Mouse (Mus musculus) adrenal gland, postnatal 10 days (tissue): ENCODE results near the gene Tbx2. TPM values are rescaled to one million over a fixed set of nuclear protein-coding genes. Genes with fewer than 3 reads are reported as not detected.

ENCODE experiments used
- DNase-seq: peaks from one replicate; pipeline ENCODE4 v3.0.0; 2021; ENCODE audit warnings: mixed read lengths
- total RNA-seq, 2 experiments: library from RNA; stranded (reverse); gene quantifications; 2 replicates each; pipeline ENCODE4 v1.2.3; 2021

Tbx2 gene
- total RNA-seq, 2 experiments from 2014 or later = 27.5 to 31.5 TPM

DNA sequence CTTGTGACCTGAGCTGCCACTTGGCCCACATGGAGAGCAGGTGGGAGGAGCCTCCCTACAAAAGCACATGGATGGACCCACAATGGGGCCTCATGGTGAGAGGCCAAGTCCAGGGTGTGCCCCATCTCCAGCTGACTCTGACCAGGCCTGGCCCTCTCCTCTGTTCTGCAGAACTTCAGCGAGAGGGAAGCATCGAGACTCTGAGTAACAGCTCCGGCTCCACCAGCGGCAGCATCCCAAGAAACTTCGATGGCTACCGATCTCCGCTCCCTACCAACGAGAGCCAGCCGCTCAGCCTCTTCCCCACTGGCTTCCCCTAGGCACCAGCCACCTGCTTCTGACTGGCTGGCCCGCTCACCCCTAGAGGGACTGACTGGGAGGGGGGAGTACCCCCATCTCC is 7.3 kb upstream of the Tbx2 start:
- DNase-seq = no peak

- peak; percentile 37 for DNase-seq
Observed at GRCm38 (mm10) chr11:85825823-85826222, 6.5 kb upstream of the Tbx2 start.

DNA sequence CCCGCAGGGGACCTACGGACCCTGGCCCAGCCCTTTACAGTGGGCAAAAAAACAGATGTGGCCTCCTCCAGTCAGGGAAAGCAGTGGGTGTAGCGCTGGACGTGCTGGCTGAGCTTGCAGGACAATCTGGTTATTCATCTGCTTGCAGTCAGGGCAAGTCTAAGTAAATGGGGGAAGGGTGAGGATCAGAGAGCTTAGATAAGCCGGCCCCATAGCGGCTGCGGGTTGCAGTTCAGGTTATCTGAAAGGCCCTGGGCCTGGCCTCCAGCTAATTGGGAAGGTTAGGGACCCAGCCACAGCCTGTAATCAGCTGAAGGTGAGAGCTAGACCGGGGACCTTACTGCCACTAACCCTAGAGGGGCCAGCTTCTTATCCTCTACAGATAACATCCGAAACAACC is 5.0 kb upstream of the Tbx2 start:
- peak; percentile 46 for DNase-seq

- DNase-seq = no peak
Observed at GRCm38 (mm10) chr11:85828691-85829519, 3.4 kb upstream of the Tbx2 start.

GRCm38 (mm10) chr11:85829520-85830440 is 2.6 kb upstream of the Tbx2 start:
- DNase-seq = peak; percentile 54

DNA sequence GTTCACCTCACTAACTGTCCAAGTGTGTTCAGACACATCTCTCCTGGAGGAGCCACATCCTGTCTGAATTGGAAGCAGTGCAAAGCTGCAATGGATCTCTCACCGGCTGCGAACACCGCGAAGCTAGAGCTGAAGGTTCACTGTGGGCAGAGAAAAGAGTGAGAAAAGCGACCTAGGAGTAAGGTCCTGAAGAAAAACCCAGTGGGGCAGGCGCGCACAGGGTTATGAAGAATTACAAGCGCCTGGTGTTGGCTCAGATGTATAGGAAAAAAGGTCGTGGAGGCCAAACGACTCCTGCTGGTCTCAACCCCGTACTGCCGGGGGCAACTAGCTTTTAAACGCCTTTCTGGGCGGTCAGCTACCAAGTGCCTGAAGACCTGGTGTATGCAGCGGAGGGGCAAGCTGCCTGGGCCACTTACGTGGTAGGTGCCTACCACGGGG is 1.4 kb upstream of the Tbx2 start:
- peak; percentile 51 for DNase-seq

DNA sequence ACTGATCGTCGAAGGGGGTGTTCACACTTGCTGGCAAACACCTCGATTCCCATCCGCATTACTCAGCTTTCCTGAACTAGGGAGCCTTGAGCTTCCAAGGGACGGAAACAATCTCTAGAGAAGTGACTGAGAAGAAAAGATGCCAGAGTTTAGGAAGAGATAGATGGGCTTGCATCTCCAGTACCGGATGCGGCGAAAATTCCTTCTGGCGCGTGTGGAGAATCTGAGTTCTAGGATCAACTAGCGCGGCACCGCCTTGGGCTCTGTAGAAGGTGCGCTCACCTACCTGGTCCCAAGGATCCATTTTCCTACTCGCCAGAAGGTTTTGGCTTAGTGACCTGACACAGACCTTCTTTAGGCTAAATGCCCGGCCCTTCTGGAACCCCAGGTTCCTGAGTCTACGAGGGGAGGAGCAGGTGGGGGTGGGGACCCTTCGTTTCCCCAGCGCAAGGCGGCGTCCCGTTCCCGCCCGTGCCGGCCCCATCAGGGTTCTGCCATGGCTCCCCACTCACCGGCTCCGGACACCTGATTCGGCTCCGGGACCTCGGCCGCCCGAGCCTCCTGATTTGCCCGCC is 608 bp upstream of the Tbx2 start:
- peak; percentile 46 for DNase-seq

- DNase-seq = peak; percentile 56
Observed at GRCm38 (mm10) chr11:85833081-85833521, 750 bp downstream of the Tbx2 start.

DNA sequence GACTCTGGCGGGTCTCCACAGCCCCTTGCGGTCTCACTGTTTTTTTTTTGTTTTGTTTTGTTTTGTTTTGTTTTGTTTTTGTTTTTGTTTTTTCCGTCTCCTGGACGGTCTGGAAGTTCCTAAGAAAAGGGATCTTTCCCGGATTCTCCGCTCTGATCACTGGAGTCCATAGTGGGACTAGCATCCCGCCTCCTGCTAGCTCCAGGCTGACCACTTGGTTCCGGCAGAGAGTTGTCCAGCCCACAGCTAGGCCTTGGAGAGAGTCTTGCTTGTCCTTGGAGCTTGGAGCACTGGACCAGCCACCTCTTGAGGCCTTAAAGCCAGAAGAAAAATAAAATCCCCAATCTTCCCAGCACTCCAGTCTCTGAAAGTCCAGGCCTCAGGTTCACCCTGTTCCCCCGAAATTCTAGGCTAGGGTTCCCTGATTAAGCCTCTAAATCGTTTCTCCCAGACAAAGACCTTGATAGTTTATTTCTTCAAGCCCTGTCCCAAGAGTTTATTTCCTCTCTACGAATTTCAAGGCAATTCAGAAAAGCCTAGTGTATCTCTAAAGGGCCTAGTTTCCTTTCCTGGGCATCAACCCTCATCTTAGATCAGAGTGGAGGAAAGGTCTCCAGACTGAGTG is 1.5 kb downstream of the Tbx2 start:
- peak; percentile 54 for DNase-seq

DNA sequence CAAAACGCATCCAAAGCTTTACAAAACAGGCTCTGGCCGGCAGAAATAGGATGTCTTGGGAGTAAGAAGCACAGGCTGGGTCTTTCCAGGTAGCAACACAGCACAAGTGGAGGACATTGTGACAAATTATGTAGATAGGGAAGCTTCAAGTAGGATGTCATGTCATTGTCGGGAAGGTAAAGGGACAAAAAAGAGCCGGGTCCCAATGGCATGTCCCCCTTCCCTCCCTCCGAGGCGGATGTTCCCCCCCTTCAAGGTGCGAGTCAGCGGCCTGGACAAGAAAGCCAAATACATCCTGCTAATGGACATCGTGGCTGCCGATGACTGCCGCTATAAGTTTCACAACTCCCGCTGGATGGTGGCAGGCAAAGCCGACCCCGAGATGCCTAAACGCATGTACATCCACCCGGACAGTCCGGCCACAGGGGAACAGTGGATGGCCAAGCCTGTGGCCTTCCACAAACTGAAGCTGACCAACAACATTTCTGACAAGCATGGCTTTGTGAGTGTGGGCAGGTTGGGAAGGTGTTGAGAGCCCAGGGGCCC is 2.1 kb downstream of the Tbx2 start:
- DNase-seq = peak; percentile 37

- DNase-seq = no peak
Observed at GRCm38 (mm10) chr11:85835001-85835752, 2.8 kb downstream of the Tbx2 start.

DNA sequence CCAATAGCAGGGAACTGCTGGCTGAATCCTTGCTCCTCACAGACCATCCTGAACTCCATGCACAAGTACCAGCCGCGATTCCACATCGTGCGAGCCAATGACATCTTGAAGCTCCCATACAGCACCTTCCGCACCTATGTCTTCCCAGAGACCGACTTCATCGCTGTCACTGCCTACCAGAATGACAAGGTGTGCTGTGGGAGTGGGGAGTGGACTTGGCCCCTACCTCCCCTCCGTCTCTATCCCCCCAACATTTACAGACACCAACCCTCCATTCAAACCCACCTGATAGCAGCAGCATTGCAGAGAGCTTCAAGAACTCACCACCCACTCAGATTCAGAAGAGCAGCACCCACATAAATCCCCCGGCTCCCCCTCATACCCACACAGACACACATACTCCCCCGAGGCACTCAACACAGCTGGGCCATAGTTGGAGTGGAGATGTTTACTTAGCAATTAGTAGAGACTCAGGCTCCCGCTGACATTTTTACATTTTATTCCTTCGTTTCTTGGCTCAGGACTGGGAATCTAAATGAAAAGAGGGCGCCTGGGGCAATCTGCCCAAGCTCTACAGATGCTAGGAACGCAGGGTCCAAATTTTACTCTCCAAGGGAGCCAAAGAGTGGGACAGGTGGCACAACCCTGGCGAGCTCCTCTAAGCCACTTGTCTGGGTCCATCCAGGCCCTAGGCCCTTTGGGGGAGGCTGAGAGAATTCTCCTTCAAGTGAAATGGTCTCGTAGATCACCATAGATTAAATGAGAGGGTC is 3.6 kb downstream of the Tbx2 start:
- DNase-seq = no peak

DNA sequence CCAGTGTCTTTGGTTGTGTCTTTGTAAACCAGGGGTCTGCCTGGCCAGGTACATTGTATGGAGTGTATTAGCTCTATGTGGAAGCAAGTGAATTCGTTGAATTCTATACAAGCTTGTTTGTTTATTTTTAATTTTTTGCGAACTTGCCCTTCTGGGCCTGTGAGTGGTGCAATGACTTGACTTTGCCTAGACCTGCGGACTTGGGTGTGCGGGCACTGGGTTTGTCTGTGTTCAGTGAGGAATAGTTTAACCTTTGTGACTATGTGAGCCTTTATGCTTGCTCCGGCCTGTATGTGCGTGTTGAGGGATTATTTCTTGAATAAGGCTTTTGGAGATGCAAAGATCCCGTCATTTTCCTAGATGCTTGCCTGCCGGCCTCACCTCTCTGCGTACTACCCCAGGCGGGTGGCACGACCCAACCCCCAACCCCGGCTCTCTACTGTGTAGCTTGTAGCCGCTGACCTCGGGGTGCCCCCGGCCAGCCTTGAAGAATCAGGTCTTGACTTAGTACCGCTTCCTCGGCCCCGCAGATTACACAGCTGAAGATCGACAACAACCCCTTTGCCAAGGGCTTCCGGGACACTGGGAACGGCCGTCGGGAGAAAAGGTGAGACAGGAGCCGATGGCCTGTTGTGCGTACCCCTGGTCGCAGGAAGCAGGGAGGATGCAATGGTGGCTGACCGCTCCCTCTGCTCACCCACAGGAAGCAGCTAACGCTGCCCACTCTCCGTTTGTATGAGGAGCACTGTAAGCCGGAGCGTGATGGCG is 4.4 kb downstream of the Tbx2 start:
- peak; percentile 62 for DNase-seq

DNA sequence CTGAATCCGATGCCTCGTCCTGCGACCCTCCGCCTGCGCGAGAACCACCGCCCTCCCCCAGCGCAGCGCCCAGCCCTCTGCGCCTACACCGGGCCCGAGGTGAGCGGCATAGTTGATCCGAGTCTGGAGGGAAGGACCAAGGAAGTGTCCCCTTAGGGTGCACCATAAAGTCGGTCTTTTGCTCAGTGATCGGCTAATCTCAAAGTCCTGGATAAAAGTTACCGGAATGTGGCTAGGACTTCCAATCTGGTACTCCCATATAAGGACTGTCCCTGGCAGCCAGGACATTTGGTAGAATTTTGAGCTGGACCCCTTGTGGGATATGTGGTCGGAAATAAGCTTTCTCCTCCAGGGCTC is 4.9 kb downstream of the Tbx2 start:
- DNase-seq = no peak

DNA sequence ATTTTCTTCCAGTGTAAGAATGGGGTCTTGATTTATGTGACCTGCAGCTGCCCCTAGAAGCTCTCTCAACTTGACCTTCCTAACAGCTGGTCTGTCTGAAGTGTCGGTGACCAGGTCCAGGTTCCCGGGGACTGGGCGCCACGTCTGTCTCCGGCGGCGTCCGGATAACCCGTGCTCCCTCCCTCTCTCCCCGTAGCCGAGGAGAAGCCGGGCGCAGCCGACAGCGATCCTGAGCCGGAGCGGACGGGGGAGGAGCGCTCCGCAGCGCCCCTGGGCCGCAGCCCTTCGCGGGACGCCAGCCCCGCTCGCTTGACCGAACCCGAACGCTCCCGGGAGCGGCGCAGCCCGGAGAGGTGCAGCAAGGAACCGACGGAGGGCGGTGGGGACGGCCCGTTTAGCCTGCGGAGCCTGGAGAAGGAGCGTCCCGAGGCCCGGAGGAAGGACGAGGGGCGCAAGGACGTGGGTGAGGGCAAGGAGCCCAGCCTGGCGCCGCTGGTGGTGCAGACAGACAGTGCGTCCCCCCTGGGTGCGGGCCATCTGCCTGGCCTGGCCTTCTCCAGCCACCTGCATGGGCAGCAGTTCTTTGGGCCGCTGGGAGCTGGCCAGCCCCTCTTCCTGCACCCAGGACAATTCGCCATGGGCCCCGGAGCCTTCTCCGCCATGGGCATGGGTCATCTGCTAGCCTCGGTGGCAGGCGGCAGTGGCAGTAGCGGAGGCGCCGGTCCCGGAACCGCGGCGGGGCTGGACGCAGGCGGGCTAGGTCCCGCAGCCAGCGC is 5.5 kb downstream of the Tbx2 start:
- DNase-seq = peak; percentile 61

GRCm38 (mm10) chr11:85838424-85839257 is 6.3 kb downstream of the Tbx2 start:
- no peak for DNase-seq

GRCm38 (mm10) chr11:85839258-85840030 is 7.1 kb downstream of the Tbx2 start:
- DNase-seq = no peak
